Mouse (Mus musculus) kidney, postnatal 14 days (tissue): ENCODE measurements around the gene Crybg1.
"Not testable (repeated sequence)": the region's sequence is repeated elsewhere in the genome, so short reads cannot be mapped to it uniquely, and the experiment has no call there.

ENCODE experiments used
- DNase-seq: peaks from one replicate; pipeline ENCODE4 v3.0.0; 2022; ENCODE audit warnings: mixed read lengths

The Crybg1 gene

GRCm38 (mm10) chr10:43943736-43944135, 204.9 kb downstream of the Crybg1 start:
- DNase-seq: no peak

GRCm38 (mm10) chr10:43939136-43939662, 209.5 kb downstream of the Crybg1 start:
- no peak for DNase-seq

GRCm38 (mm10) chr10:43928596-43928995, 220.1 kb downstream of the Crybg1 start:
- no peak for DNase-seq

- DNase-seq: no peak
Measured at GRCm38 (mm10) chr10:43927736-43928135, 220.9 kb downstream of the Crybg1 start.

DNA sequence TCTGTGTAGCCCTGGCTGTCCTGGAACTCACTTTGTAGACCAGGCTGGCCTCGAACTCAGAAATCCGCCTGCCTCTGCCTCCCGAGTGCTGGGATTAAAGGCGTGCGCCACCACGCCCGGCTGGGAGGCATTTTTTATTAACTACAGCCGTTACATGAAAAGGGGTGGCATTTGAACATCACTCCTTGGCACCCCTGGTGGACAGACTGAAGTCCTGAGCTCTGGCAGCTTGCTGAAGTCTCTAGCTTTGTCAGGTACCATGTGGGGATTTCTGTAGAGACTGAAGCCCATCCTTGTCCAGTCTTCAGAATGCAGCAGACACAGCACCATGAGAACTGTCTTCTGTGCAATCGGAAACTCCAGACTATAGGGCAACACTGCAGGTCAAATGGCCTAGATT, 222.9 kb downstream of the Crybg1 start:
- not testable (repeated sequence) for DNase-seq

DNA sequence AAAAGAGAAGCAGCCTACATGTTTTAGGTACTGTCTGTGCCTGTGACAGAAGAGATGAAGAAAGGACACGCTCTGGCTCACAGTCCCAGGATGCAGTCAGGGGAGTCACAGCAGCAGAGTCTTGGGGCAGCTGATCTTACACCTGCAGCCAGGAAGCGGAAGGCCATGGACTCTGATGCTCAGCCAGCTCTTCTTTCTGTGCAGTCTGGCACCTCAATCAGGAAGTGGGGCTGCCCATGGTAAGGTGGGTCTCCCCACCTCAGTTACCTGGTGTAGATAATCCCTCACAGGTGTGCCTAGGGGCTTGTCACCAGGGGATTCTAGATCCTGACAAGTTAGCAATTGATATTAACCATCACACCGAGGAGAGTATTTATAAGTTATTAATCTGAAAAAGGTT, 225.6 kb downstream of the Crybg1 start:
- DNase-seq: no peak

DNA sequence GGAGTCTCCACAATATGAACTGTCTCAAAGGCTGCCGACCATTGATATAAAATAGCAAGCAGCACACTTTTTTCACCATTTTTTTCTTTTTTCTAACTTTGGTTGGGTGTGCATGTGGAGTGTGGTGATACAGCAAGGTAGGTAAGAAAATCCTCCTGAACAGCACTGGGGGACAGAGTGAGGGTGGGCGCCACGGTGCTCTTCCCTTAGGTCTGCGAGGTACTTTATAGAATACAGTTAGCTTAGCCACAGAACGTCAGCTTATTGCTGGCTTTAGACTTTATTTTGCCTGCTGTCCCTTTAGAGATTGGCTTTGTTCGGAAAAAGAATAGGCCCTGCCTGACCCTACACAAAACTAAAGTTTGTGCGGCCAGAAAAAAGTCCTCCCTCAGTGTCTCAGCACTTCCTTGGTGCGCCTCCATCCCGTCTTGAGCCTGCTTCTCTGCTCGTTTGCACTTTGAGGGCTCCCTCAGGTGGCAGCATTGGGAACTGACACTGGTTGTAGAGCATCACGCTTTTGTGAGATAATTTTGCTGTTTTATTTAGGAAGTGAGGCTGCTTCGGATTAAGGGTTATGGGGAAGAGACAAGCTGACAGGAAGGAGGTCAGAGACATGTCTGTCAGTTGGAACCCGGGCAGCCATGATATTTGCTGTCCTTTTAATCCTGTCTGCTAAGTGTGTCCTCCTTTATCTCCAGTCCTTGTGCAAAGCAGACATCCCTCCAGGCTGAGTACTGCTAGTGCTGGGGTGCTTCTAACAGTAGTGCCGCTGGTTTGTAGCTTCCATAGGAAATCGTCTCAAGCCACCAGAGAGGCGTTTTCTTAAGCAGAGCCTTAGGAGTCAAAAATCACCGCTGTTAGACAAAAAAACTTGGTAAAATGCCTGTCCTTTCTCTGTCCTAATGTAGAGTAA, 229.7 kb downstream of the Crybg1 start:
- peak; percentile 85 for DNase-seq

DNA sequence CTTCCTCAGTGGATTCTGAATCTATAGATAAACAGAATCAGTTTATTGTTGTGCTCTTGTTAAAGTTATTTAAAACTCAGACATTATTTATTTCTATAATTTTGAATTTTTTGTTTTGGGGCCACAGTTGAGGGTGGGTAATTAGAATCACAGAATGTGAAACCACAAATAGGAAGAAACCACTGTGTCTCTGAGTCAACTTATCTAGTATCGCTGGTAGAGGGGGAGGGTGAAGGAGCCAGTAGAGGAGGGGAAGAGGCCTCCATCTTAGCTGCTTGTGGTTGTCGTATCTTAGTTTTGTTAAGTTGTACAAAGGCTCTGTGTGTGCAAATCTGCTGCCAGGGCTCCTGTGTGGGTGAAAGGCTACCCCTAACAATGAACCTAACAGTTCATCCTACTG, 231.9 kb downstream of the Crybg1 start:
- no peak for DNase-seq

- no peak for DNase-seq
Measured at GRCm38 (mm10) chr10:43916181-43916580, 232.5 kb downstream of the Crybg1 start.

DNA sequence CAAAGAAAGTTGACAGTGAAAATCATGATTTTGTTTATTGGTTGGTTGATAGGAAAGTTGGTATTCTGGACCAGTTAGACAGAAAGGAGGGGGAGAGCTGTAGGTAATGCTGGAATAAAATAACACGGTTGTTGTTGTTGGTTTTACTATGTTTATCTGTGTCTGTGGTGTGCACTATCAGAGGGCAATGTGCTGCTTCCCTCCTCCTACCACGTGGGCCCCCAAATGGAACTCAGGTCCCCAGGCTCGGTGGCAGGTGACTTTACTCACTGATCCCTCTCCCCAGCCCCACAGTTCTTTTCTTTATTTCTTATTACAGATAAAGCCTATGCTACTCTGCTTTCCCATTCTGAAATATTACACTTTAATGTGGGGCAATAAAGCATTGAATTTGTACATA, 236.4 kb downstream of the Crybg1 start:
- DNase-seq: no peak

DNA sequence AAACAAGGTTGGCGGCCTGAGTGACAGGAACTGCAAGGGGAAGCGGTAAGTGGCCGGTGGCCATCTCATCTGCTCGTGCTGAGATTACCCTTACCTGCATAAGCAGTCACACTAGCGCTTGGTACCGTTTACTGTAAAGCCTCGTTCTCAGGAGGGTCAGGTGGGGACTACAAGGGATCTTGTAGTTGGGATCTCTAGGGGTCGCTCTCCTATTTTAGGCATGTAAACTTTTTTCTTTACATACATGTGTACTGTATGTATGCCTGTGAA, 237.8 kb downstream of the Crybg1 start:
- DNase-seq: no peak

DNA sequence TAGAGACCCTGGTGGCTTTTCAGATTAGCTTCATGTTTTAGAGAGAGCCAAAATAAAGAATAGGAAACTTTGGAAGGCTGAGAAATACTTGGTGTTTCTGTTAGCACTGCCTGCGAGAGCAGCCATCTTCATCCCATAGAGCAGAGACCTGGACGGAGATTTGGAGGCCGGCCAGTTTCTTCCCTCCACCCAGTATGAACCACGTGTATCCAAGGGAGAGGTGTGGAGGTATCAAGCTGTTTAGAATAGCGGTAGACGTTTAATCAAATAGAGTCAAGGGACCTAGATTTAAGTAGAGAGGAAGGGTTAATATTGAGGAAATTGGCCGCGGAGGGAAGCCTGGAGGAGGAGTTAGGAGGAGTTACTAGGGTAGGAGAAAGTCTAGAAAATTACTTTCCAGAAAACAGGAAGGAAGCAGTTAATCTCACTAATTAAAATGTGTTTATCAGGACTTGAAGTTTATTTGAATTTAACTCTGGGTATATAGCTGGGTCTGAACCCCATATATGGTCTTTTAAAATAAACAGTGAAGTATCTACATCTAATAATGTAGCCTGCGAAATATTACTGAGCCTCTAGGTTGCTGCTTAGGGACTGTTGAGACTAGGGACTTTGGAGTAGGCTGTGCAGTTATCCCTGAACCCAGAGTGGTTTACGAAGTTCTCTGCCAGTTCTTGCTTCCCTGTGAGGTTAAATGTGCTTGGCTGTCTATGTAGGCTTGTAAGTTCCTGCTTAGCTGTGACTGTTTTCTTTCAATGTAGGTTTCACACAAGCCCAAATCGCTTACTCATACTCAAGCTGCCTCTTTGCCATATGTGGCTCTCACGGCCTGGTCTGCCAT, 238.4 kb downstream of the Crybg1 start:
- DNase-seq: no peak

DNA sequence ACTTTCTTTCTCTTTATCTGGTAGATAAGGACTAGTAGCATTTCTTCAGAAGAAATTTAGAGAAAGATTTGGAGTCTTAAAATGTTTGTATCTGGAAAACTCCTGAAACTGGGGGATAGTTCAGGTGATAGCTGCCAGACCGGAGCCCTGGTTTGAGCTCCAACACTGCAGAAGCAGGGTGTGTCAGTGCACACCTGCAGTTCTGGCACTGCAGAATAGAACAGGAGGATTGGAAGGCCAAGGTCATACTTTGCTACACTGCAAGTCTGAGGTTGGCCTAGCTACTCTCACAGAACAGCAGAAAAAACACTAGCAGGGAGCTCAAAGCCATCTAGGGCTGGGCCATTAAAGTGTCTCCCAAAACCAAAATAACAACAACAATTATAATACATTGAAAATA, 244.1 kb downstream of the Crybg1 start:
- no peak for DNase-seq

GRCm38 (mm10) chr10:43901578-43902194, 247.0 kb downstream of the Crybg1 start, which contains the start of the genes Qrsl1 and Rtn4ip1:
Gene Qrsl1 (minus strand): TSS chr10:43901745.
Gene Rtn4ip1 (plus strand): TSS chr10:43901807.
- peak; percentile 96 for DNase-seq

DNA sequence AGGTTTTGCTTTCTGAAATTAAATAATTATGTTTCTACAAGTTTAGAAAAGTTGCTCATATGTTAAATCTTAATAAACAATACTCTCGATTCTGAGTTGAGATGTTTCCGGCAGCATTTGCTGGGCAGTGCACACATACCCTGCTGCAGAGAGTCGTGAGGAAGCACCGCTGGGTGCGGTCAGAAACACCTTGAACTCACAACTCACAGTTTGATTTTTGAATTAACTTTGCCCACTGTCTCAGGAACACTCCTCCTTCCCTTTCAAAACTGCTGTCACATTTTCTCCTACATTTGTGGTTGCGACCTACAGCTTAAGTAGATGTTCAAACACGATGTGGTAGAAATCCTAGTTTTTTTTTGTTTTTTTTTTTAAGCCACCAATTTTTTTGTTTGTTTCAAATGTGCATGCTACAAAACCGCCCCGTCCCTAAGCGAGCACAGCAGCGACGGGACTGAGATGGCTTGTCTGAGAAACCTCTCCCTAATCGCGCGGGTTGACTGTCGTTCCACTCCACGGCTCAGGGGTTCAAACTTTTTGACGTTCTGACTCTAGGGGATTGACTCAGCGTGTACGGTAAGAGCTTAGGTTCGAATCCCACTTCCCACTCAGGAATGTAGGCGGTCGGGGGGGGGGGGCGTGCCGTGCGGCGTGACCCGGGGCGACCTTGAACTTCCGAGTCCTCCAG, 247.6 kb downstream of the Crybg1 start:
- no peak for DNase-seq
